Mouse (Mus musculus): Measurements from ENCODE around the gene Qtrt1.

GRCm38 (mm10) chr9:21456246-21456929, 44.8 kb downstream of the Qtrt1 start:
- no peak for TF ChIP-seq CTCF (conservative IDR thresholded peaks at IDR 0.05; ENCODE audit: insufficient read depth, insufficient read length, low read depth, low read length)
- no peak for TF ChIP-seq POLR2A (IDR thresholded peaks at IDR 0.05; ENCODE audit: low read depth, low read length)
